Mouse (Mus musculus): ENCODE data around the gene Fam198a. TPM values are rescaled to one million over a fixed set of nuclear protein-coding genes. Genes with fewer than 3 reads are reported as not detected.

Gene Fam198a
- polyA plus RNA-seq, 1 experiment, result not detected

- no peak for TF ChIP-seq CTCF (IDR thresholded peaks at IDR 0.05; ENCODE audit: insufficient read depth, low read depth, low read length)
- TF ChIP-seq POLR2A (IDR thresholded peaks at IDR 0.05; ENCODE audit: insufficient read depth, low read depth, low read length), result no peak
- Histone ChIP-seq H3K27ac (ENCODE audit: insufficient read depth, low read depth, low read length) (peak overlapping the region; percentile 8; the same call in 1 of the 2 replicates), H3K4me3 (ENCODE audit: insufficient read depth, low read depth, low read length) (no peak overlapping the region), H3K4me1 (ENCODE audit: control insufficient read depth, insufficient read depth, low read length) (peaks cover 17% of the 10 kb centered on the region)
- 85% methylated on average over 11 of the region's 11 CpGs for WGBS
Measured at GRCm38 (mm10) chr9:122027914-122028745, 77.3 kb downstream of the Fam198a start.

GRCm38 (mm10) chr9:122029765-122030164 lies 79.0 kb downstream of the Fam198a start:
- WGBS, result 96% methylated on average over 7 of the region's 7 CpGs
- H3K27ac ChIP-seq (ENCODE audit: insufficient read depth, low read depth, low read length), result no peak overlapping the region
- TF ChIP-seq POLR2A (IDR thresholded peaks at IDR 0.05; ENCODE audit: insufficient read depth, low read depth, low read length) (no peak), CTCF (IDR thresholded peaks at IDR 0.05; ENCODE audit: insufficient read depth, low read depth, low read length) (no peak)
- peaks cover 17% of the 10 kb centered on the region for H3K4me1 ChIP-seq (ENCODE audit: control insufficient read depth, insufficient read depth, low read length)
- H3K4me3 ChIP-seq (ENCODE audit: insufficient read depth, low read depth, low read length), result no peak overlapping the region

Other genes starting within 250 kb of the Fam198a start
- not detected in 2 replicates for gene Sec22c, start 245.5 kb upstream of the Fam198a start, polyA plus RNA-seq (2012; ENCODE audit: insufficient read depth, insufficient read length, low replicate concordance, missing spikeins)
- gene Ss18l2, start 240.7 kb upstream of the Fam198a start, polyA plus RNA-seq (2012; ENCODE audit: insufficient read depth, insufficient read length, low replicate concordance, missing spikeins), result not detected in 2 replicates
- 164 and 673 TPM in 2 replicates for gene Nktr, start 231.8 kb upstream of the Fam198a start, polyA plus RNA-seq (2012; ENCODE audit: insufficient read depth, insufficient read length, low replicate concordance, missing spikeins)
- not detected in 2 replicates for gene Zfp651, start 191.7 kb upstream of the Fam198a start, polyA plus RNA-seq (2012; ENCODE audit: insufficient read depth, insufficient read length, low replicate concordance, missing spikeins)
- not detected in 2 replicates for gene Klhl40, start 173.4 kb upstream of the Fam198a start, polyA plus RNA-seq (2012; ENCODE audit: insufficient read depth, insufficient read length, low replicate concordance, missing spikeins)
- not detected in 2 replicates for gene Hhatl, start 158.5 kb upstream of the Fam198a start, polyA plus RNA-seq (2012; ENCODE audit: insufficient read depth, insufficient read length, low replicate concordance, missing spikeins)
- gene Ccdc13, start 111.5 kb upstream of the Fam198a start, polyA plus RNA-seq (2012; ENCODE audit: insufficient read depth, insufficient read length, low replicate concordance, missing spikeins), result not detected in 2 replicates
- gene Higd1a, start 92.6 kb upstream of the Fam198a start, polyA plus RNA-seq (2012; ENCODE audit: insufficient read depth, insufficient read length, low replicate concordance, missing spikeins), result not detected in 2 replicates
- gene Ackr2, start 52.6 kb upstream of the Fam198a start, polyA plus RNA-seq (2012; ENCODE audit: insufficient read depth, insufficient read length, low replicate concordance, missing spikeins), result not detected in 2 replicates
- gene Cyp8b1, start 34.7 kb upstream of the Fam198a start, polyA plus RNA-seq (2012; ENCODE audit: insufficient read depth, insufficient read length, low replicate concordance, missing spikeins), result not detected in 2 replicates
- gene Pomgnt2, start 46.1 kb downstream of the Fam198a start, polyA plus RNA-seq (2012; ENCODE audit: insufficient read depth, insufficient read length, low replicate concordance, missing spikeins), result not detected in 2 replicates
- gene Snrk, start 166.3 kb downstream of the Fam198a start, polyA plus RNA-seq (2012; ENCODE audit: insufficient read depth, insufficient read length, low replicate concordance, missing spikeins), result 1,073 TPM in 1 of 2 replicates, not detected in the other

All from olfactory bulb, adult 2 months (tissue).